Mouse (Mus musculus) left cerebral cortex, postnatal 10 days (tissue): ENCODE measurements around the gene Sema4d. TPM values are rescaled to one million over a fixed set of nuclear protein-coding genes. Genes with fewer than 3 reads are reported as not detected.

Experiments used
- DNase-seq, 2 experiments: peaks; one replicate each; pipeline ENCODE4 v3.0.0; 2021 to 2022; ENCODE audit warnings: low spot score in 2 of 2, mixed read lengths in 1 of 2; ENCODE audit errors: extremely low spot score in 1 of 2
- intact Hi-C: fragments of 180-260 bp; cut with DNase I; formaldehyde crosslinking; loops from one replicate; pipeline ENCODE4 v1.15.1; 2025
- total RNA-seq, 2 experiments: library from RNA; stranded (reverse); gene quantifications; 2 replicates each; pipeline ENCODE4 v1.2.3; 2021

The Sema4d gene
- total RNA-seq, 2 experiments from 2014 or later, result 66.1 to 77.0 TPM

DNA sequence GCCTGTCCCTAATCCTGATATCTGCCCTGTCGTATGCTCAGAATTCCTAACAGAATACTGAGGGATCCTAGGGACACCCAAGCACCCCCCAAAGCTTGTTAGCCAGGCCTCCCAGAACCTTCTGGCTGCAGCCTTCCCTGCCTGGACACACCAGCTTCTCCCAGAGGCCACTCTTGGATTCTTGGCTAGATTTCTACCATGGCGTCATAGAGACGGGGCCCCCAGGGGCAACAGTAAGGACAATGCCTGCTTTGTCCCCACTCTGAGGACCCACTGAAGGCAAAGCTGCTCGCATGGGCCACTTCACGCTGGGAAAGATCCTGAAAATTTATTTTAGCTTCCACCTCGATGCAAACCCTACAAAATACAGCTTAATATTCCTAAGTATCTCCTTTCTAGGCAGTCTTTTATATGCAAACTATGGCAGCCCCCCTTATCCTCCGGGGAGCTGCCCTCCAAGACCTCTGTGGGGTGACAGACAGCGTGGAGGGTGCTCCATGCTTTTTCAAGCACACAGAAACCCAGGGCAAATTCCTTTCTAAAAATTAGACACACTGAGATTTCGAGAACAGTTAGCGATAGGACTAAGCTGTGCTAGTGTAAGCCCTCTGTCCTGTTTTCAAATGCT, 32.2 kb downstream of the Sema4d start:
- intact Hi-C loops, result no loop called here
- DNase-seq, result no peak

DNA sequence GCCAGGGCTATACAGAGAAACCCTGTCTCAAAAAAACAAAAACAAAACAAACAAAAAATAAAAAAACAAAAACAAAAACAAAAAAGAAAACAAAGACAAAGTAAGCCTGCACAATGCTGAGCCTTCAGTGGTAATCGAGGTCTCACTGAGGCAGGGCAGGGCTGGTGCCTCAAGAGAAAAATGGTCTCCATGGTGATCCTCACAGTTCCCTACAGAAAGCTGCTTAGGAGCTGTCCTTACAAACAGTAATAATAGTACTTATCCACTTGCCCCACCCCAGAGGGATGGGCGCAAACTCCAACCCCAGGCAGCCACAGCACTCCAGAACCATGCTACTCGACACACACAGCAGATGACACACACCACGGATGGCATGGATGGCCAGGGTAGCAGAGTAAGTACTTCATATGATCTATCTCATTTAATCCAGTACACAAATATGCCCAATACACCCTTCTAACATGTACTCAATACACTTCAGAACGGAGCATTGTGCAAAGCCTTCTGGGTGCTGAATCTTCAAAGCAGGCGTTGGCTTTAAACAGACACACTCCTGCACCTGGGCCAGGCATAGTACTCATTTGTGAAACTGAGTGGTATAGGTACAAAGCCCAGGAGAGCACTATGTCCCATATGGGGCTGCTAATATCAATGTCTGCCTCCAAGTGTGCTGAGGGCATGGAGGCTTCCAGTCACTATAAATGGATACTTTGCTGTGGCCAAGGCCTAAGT, 34.1 kb downstream of the Sema4d start:
- no peak for DNase-seq
- intact Hi-C loops, result no loop called here

DNA sequence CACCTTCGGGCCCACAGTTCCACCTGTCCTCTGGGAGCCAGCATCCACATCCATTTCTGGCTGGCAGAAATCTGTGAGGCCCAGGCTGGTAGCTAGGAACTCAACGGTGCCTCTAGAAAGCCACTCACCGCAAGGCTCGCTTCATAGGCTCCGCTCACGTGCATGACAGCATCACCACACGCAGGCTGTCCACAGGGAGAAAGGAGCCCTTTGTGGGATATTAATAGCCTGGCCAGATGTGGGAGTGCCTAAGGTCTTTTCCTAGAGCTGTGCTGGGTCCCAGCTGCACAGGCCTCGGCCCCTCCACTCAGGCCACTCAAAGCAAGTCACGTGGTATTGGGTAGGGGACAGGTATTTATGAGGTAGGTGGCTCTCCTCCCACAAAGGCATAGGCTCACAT, 35.1 kb downstream of the Sema4d start:
- DNase-seq, result peak in 1 of 2 experiments; percentile 35

GRCm38 (mm10) chr13:51757099-51757498, 36.4 kb downstream of the Sema4d start:
- no peak for DNase-seq
- intact Hi-C loops, result no loop called here

More for the DNA sequence above, 35.1 kb downstream of the Sema4d start:
- intact Hi-C loops, result no loop called here

- peak in 1 of 2 experiments; percentile 52 for DNase-seq
- intact Hi-C loops, result no loop called here
Observed at GRCm38 (mm10) chr13:51756563-51756962, 37.0 kb downstream of the Sema4d start.

- intact Hi-C loops, result no loop called here
- DNase-seq, result no peak
Observed at GRCm38 (mm10) chr13:51756019-51756418, 37.5 kb downstream of the Sema4d start.

GRCm38 (mm10) chr13:51755584-51755983, 38.0 kb downstream of the Sema4d start:
- DNase-seq, result no peak
- intact Hi-C loops, result no loop called here

DNA sequence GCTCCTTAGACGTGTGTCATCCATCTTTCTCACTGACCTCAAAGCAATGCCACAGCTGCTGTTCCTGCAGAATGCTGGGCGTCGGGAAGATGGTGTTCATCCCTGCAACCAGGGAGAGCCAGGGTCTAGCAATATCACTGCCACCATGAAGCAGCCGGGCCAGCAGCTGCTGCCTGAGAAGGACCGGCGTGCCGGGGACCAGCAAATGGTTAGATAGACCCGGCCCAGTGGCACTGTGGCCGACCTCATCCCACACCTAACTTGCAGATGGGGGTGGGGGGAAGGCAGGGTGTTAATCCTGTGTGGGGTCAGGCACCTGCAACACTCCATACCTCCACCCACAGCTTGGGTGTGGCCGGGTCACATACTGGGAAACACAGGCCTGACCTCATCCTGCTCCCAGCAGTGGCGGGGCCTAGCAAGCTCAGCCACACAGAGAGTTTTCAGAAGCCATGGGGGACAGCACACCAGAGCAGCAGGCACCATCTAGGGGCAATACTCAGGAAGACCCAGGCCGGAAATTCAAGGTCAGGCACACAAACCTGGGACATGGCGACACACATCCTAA, 38.9 kb downstream of the Sema4d start:
- intact Hi-C loops, result no loop called here
- no peak for DNase-seq

- DNase-seq, result no peak
- intact Hi-C loops, result no loop called here
Observed at GRCm38 (mm10) chr13:51753802-51754444, 39.6 kb downstream of the Sema4d start.

- intact Hi-C loops, result no loop called here
- no peak for DNase-seq
Observed at GRCm38 (mm10) chr13:51753168-51753465, 40.4 kb downstream of the Sema4d start.

DNA sequence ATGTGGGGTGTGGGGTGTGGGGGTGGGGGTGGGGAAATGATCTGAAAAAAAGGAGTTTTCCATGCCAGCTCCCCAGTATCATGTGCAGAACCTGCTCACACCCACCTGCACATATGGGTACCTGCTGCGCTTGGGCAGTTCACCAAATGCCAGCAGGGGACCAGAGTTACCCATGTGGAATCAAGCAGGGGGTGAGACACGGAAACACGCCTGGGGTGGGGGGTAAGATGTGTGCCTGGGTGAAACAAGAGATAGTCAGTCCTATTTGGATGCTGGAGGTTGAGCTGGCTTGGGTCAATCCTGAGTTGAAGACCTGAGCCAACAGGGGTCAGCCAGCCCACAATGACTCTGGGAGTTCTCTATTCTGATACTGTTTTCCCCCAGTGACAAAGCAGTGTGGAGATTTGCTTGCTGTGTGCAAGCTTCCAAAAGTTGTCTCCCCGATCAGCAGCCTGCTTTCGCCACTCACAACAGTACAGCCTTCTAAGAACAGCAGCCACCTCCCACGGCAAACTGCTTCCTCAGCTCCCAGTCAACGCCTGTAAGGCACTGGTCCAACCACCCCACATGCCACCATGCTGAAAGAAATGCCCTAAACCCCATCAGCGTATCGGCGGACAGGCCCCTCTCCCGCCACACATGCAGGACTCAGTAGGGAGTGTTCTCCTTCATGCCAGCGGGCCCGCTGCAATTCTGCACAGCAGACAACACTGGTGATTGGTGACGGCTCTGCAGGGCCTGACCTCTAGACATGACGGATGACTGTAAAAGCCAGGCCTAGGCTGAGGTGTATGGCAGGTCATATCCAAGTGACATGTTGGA, 41.0 kb downstream of the Sema4d start:
- peak in 1 of 2 experiments; percentile 44 for DNase-seq
- intact Hi-C loops, result no loop called here

DNA sequence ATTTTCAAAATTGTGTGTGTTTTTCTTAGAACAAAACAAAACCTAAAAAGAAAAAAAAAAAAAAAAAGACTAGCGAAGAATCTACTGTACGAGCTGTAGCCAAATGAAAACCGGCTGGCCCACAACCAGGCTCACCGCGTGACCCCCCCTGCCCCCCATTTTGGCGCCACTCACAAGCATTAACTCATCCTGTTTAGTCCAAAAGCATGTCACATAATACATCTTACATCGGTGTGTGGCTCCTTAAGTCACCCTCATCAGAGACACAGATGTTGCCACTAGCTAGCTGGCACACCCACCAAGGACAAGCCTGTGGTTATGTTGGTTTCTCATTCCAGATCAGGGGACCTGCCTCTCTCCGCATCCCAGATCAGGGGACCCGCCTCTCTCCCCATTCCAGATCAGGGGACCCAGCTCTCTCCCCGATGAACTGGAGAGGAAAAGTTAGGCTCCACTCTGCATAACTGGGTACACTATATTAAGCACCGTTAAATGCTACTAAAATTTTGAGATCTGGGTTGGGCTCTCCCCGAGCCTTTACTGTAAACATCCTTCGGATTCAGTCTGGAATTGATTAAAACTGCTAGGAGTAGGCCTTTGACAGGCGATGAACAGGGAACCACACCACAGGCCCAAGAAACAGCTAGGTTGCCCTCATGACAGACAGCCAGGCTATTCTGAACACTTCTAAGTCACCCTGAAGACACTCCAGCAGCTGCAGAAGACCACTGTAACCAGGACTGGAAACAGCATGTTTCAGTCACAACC, 43.8 kb downstream of the Sema4d start:
- intact Hi-C loops, result no loop called here
- no peak for DNase-seq

DNA sequence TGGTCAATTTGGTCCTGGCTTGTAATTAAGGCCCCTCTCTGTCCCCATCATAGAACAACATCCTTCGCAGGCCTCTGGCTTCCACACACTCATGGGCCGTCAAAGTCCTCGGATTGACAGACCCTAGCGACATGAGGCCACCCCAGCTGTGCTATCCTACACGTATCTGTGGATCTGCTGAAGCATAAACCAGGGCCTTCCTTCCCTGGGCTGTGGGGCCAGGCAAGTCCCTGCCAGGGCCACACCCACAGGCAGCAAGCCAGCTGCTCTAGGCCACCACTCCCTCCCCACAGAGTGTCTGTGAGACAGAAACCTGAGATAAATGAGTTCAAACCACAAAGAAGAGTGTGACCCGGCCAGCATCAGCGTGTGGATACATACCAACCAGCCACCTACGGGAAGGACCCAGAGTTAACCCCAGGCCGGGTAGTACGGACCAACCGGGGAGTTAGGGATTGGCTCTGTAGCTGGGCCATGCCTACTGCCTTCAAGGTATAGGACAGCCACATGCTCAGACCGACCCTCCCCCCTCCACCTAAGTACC, 45.5 kb downstream of the Sema4d start:
- intact Hi-C loops, result no loop called here
- DNase-seq, result peak in 1 of 2 experiments; percentile 66

GRCm38 (mm10) chr13:51747069-51747468, 46.5 kb downstream of the Sema4d start:
- intact Hi-C loops, result no loop called here
- no peak for DNase-seq

GRCm38 (mm10) chr13:51745862-51746261, 47.7 kb downstream of the Sema4d start:
- no peak for DNase-seq
- intact Hi-C loops, result no loop called here

- intact Hi-C loops, result no loop called here
Observed at GRCm38 (mm10) chr13:51743855-51744254, 49.7 kb downstream of the Sema4d start.

GRCm38 (mm10) chr13:51742551-51743052, 50.9 kb downstream of the Sema4d start:
- intact Hi-C loops, result no loop called here
- peak in 1 of 2 experiments; percentile 40 for DNase-seq

More at GRCm38 (mm10) chr13:51743855-51744254, 49.7 kb downstream of the Sema4d start:
- DNase-seq, result no peak

GRCm38 (mm10) chr13:51740776-51741175, 52.8 kb downstream of the Sema4d start:
- intact Hi-C loops, result no loop called here
- DNase-seq, result no peak
